Mouse (Mus musculus) intestine, embryonic 14.5 days (tissue): ENCODE results near the gene Serinc2. TPM values are rescaled to one million over a fixed set of nuclear protein-coding genes. Genes with fewer than 3 reads are reported as not detected.
A peak's percentile ranks its signal among the peaks of the same experiment; 100 is the strongest.

Source experiments
- ATAC-seq: fragments of 200-750 bp; cut with Nextera tagmentation; replicated peaks from 2 replicates; pipeline ENCODE4 v1.8.0; 2017; ENCODE audit warnings: low read depth, moderate number of reproducible peaks, moderate TSS enrichment, moderate library complexity; ENCODE audit not compliant: low FRiP score, low TSS enrichment
- DNase-seq: peaks from one replicate; pipeline ENCODE4 v3.0.0-alpha.2; 2018; ENCODE audit warnings: low spot score
- H3K27ac ChIP-seq: fragments of 300-500 bp; sonication (generic); 2 replicates; pipeline ENCODE4 v1.5.1; 2014; ENCODE audit warnings: low read depth, mild to moderate bottlenecking, control low read depth
- H3K27me3 ChIP-seq: fragments of 300-500 bp; sonication (generic); replicated peaks from 2 replicates; pipeline ENCODE4 v1.6.1; 2014; ENCODE audit warnings: low read length, control low read depth; ENCODE audit not compliant: control insufficient read depth, insufficient read depth
- H3K36me3 ChIP-seq: fragments of 300-500 bp; sonication (generic); 2 replicates; pipeline ENCODE4 v1.6.1; 2014; ENCODE audit warnings: low read length, control low read depth; ENCODE audit not compliant: control insufficient read depth, insufficient read depth
- H3K4me1 ChIP-seq: fragments of 300-500 bp; sonication (generic); replicated peaks from 2 replicates; pipeline ENCODE4 v1.6.1; 2014; ENCODE audit warnings: low read length, control low read depth, mixed read lengths; ENCODE audit not compliant: control insufficient read depth, insufficient read depth
- H3K4me2 ChIP-seq: fragments of 300-500 bp; sonication (generic); 2 replicates; pipeline ENCODE4 v1.6.1; 2014; ENCODE audit warnings: low read length
- H3K4me3 ChIP-seq: fragments of 300-500 bp; sonication (generic); 2 replicates; pipeline ENCODE4 v1.5.1; 2014; ENCODE audit warnings: low read depth, low read length, control low read depth, mixed read lengths
- H3K9ac ChIP-seq: fragments of 300-500 bp; sonication (generic); 2 replicates; pipeline ENCODE4 v1.6.1; 2014; ENCODE audit warnings: mild to moderate bottlenecking, low read length
- H3K9me3 ChIP-seq: fragments of 300-500 bp; sonication (generic); 2 replicates; pipeline ENCODE4 v1.6.1; 2016; ENCODE audit warnings: low read length, control low read depth; ENCODE audit not compliant: control insufficient read depth
- WGBS: fragments of 180-500 bp; shearing (Covaris S2); extraction: QIAGEN DNeasy Blood & Tissue Kit; methylation state at CpG from one replicate; pipeline ENCODE4 v1.1.7; 2014; 5-methylcytosine and 5-hydroxymethylcytosine counted together
- polyA plus RNA-seq: library from polyadenylated mRNA; unstranded; fragments of >200 nt; fragmentation: Nextera tagmentation; extraction: Ambion mirVana; gene quantifications from 2 replicates; pipeline ENCODE4 v1.2.1, GENCODE M21; 2014

The Serinc2 gene
- polyA plus RNA-seq, 1 experiment from 2014 or later, result 24.1 TPM

DNA sequence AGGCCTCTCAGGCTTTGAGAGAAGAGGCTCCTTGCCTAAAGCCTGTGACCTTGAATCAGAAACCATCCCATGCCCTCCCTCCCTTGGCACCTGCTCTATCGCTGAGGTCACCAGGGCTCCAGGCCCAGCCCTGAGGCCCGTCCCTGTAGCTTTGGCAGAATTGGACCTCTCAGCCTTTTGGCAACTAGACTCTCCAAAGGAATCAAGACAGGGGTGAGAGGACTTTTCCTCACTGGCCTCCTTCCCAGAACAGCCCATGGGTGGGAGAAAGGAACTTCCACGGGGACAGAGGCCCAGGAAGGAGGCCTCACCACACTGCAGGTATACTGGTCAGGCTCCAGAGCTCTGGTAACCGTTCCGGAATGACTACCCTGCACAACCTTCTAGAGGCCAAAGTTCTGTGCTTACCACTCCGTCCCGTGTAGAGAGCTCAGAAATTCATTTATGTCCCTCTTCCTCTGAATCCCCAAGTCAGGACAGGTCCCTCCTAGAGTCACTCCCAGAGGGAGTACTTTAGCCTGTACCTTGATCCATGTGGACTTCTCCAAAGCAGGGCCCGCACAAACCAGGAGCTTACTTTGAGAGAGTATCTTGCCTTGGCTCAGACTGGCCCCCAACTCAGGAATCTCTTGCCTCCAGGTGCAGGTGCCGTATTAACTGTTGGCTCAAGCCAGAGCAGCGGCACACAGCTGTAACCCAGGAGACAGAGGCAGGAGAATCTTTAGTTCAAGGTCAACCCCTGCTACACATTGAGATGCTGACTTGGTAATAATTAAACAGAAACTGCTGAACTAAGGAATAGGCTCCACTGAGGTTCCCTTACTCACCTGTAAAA, 28.0 kb upstream of the Serinc2 start:
- H3K9me3 ChIP-seq, result no peaks in the 10 kb centered on the region
- no peaks in the 10 kb centered on the region for H3K36me3 ChIP-seq
- H3K4me2 ChIP-seq, result no peak overlapping the region
- peaks cover 10% of the 10 kb centered on the region; the same call in 1 of the 2 replicates for H3K4me1 ChIP-seq
- H3K4me3 ChIP-seq, result no peak overlapping the region
- DNase-seq (no peak), ATAC-seq (no peak)
- 78% methylated on average over 10 of the region's 10 CpGs for WGBS
- H3K9ac ChIP-seq, result no peak overlapping the region
- peaks cover 44% of the 10 kb centered on the region for H3K27me3 ChIP-seq
- H3K27ac ChIP-seq, result no peak overlapping the region

- Histone ChIP-seq H3K27ac (no peak overlapping the region), H3K36me3 (no peaks in the 10 kb centered on the region), H3K4me1 (peaks cover 10% of the 10 kb centered on the region; the same call in 1 of the 2 replicates), H3K27me3 (peaks cover 28% of the 10 kb centered on the region), H3K9me3 (no peaks in the 10 kb centered on the region), H3K4me3 (no peak overlapping the region), H3K4me2 (no peak overlapping the region), H3K9ac (no peak overlapping the region)
- no peak for DNase-seq
- 19% methylated on average over 3 of the region's 3 CpGs for WGBS
- no peak for ATAC-seq
Observed at GRCm38 (mm10) chr4:130304746-130305145, 25.7 kb upstream of the Serinc2 start.

- Histone ChIP-seq H3K9ac (no peak overlapping the region), H3K4me1 (no peaks in the 10 kb centered on the region), H3K36me3 (no peaks in the 10 kb centered on the region), H3K4me2 (no peak overlapping the region), H3K4me3 (no peak overlapping the region), H3K9me3 (no peaks in the 10 kb centered on the region), H3K27ac (no peak overlapping the region), H3K27me3 (peaks cover 7% of the 10 kb centered on the region; the same call in 1 of the 2 replicates)
- WGBS, result 53% methylated on average over 12 of the region's 12 CpGs
- ATAC-seq (no peak), DNase-seq (no peak)
Observed at GRCm38 (mm10) chr4:130302285-130302870, 23.4 kb upstream of the Serinc2 start.

DNA sequence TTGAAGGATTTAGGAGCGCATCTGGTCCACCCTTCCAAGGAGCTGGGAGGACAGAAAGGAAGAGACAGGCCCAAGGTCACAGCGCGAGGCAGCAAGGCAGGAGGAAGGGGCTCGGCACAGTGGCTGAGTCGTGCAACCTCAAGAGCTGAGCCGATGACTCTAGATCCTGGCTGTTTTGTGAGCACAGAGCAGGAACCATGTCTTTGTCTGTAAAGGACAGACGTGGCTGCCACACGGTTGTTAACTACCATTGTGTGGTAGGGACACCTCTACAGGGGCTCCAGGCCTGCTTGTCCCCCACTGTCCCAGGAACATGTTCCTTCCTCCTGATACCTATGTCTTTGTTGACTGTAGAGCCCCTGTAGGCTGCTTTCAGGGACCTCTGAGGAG, 20.6 kb upstream of the Serinc2 start:
- Histone ChIP-seq H3K4me1 (no peaks in the 10 kb centered on the region), H3K4me3 (no peak overlapping the region), H3K27me3 (no peaks in the 10 kb centered on the region), H3K9ac (no peak overlapping the region), H3K9me3 (no peaks in the 10 kb centered on the region), H3K27ac (no peak overlapping the region), H3K4me2 (no peak overlapping the region), H3K36me3 (no peaks in the 10 kb centered on the region)
- no peak for DNase-seq
- no peak for ATAC-seq
- 73% methylated on average over 8 of the region's 8 CpGs for WGBS

DNA sequence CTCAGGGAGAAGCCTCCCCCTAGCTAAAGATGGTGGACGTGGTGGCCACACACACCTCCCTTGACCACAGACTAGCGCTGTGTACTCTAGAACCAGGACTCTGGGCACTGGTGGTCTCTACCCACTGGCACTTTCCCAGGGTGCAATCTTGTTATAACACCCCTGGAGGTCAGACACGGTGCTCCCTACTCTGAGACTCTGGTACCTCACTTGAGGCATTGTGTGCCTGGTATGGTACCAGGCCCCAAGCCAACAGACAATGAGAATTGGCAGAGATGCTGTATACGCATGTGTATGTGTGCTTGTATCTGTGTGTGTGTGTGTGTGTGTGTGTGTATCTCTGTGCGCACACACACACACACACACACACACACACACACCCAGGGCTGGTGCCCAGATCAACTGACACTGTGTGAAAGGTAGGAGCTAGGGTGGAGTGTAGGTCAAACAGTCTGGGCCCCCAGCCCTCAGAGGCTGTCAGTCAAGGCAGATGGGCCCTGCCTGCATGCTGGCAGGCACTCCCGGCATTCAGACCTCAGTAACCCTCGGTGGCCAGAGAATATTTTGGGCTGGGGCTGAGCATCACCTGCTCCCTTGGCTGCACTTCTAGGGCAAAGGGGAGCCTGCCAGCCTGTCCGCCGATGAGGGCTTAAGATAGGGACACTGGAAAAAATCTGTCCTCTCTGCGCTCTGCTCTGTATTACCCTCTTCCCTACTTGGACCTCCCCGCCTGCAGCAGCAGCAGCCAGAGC, 20.0 kb upstream of the Serinc2 start:
- WGBS, result 79% methylated on average over 11 of the region's 11 CpGs
- no peaks in the 10 kb centered on the region for H3K27me3 ChIP-seq
- ATAC-seq, result no peak

GRCm38 (mm10) chr4:130297123-130297529, 18.1 kb upstream of the Serinc2 start:
- no peak overlapping the region for H3K4me2 ChIP-seq
- H3K27ac ChIP-seq, result no peak overlapping the region
- no peaks in the 10 kb centered on the region for H3K4me1 ChIP-seq
- no peak overlapping the region for H3K9ac ChIP-seq
- no peaks in the 10 kb centered on the region for H3K27me3 ChIP-seq
- DNase-seq (peak; percentile 56), ATAC-seq (no peak)
- H3K36me3 ChIP-seq, result no peaks in the 10 kb centered on the region
- 20% methylated on average over 13 of the region's 13 CpGs for WGBS
- H3K4me3 ChIP-seq, result no peak overlapping the region
- no peaks in the 10 kb centered on the region for H3K9me3 ChIP-seq

More for the DNA sequence above, 20.0 kb upstream of the Serinc2 start:
- no peak overlapping the region for H3K4me2 ChIP-seq
- no peak for DNase-seq
- no peaks in the 10 kb centered on the region for H3K9me3 ChIP-seq
- no peak overlapping the region for H3K27ac ChIP-seq
- no peak overlapping the region for H3K4me3 ChIP-seq
- no peaks in the 10 kb centered on the region for H3K4me1 ChIP-seq
- no peak overlapping the region for H3K9ac ChIP-seq
- H3K36me3 ChIP-seq, result no peaks in the 10 kb centered on the region

- WGBS, result 82% methylated on average over 13 of the region's 13 CpGs
- H3K27me3 ChIP-seq, result no peaks in the 10 kb centered on the region
- ATAC-seq (no peak), DNase-seq (no peak)
- H3K4me1 ChIP-seq, result no peaks in the 10 kb centered on the region
- H3K4me2 ChIP-seq, result no peak overlapping the region
- no peaks in the 10 kb centered on the region for H3K36me3 ChIP-seq
- H3K4me3 ChIP-seq, result no peak overlapping the region
- H3K27ac ChIP-seq, result no peak overlapping the region
- H3K9ac ChIP-seq, result no peak overlapping the region
- H3K9me3 ChIP-seq, result no peaks in the 10 kb centered on the region
Observed at GRCm38 (mm10) chr4:130296243-130296965, 17.4 kb upstream of the Serinc2 start.

DNA sequence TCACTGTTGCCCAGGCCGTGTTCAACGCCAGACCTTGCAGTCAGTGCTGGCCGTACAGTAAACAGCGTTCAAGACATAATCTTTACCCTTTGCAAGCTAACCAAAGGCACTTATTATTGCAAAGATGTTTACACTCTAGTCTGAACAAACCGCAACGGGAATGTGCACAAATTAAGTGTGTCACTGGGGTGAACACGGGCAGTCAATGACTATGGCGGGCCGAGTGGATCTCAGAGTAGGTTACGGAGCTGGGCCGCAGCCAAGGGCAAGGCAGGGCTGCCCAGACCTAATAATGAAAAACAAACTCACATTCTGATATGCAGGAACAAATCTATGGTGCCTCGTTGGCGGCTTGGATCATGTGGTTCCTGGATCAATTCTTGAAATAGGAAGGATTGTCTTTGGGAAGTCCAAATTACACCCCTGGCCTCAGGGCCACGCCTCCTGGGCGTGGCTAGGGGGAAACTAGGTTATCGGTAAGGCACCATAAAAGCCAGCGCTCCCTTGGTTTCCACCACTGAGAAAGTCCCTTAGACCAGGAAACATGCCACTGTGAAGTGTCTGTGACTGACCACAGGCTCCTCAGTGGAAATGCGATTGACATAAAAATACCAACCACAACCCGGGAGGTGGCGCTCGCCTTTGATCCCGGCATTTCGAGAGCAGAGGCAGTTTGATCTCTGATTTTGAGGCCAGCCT, 16.2 kb upstream of the Serinc2 start:
- no peaks in the 10 kb centered on the region for H3K36me3 ChIP-seq
- no peaks in the 10 kb centered on the region for H3K27me3 ChIP-seq
- 49% methylated on average over 23 of the region's 23 CpGs for WGBS
- H3K9me3 ChIP-seq, result no peaks in the 10 kb centered on the region
- DNase-seq (no peak), ATAC-seq (no peak)
- no peak overlapping the region for H3K4me2 ChIP-seq
- no peak overlapping the region for H3K27ac ChIP-seq
- no peak overlapping the region for H3K9ac ChIP-seq
- no peak overlapping the region for H3K4me3 ChIP-seq
- H3K4me1 ChIP-seq, result no peaks in the 10 kb centered on the region
